Mouse (Mus musculus) megakaryocyte-erythroid progenitor cell, adult 5-6 weeks (primary cell): ENCODE data around the gene Fdps. TPM values are rescaled to one million over a fixed set of nuclear protein-coding genes. Genes with fewer than 3 reads are reported as not detected.
A peak's percentile ranks its signal among the peaks of the same experiment; 100 is the strongest.
"Not testable (repeated sequence)": the region's sequence is repeated elsewhere in the genome, so short reads cannot be mapped to it uniquely, and the experiment has no call there.

Experiments
- ATAC-seq: replicated peaks from 2 replicates; pipeline ENCODE4 v1.8.0; 2016; ENCODE audit warnings: mild to moderate bottlenecking, inconsistent platforms; ENCODE audit not compliant: severe bottlenecking, poor library complexity, low FRiP score, low TSS enrichment
- total RNA-seq, 2 experiments: library from RNA; stranded (forward) in 1 of 2; stranded (reverse) in 1 of 2; fragments of 200-1000, 215-1000 nt in 1 of 2; fragments of >200 nt in 1 of 2; fragmentation: Nextera tagmentation in 1 of 2; gene quantifications; 2 replicates each; pipeline ENCODE4 v1.2.3; 2014 to 2017

The Fdps gene
- total RNA-seq, 2 experiments from 2014 or later = 53.1 to 125 TPM

GRCm38 (mm10) chr3:89106881-89107280 lies 5.1 kb upstream of the Fdps start:
- no peak for ATAC-seq

- no peak for ATAC-seq
These were observed 1.5 kb upstream of the Fdps start for GRCm38 (mm10) chr3:89103291-89103595.

- no peak for ATAC-seq
These were observed 934 bp upstream of the Fdps start for GRCm38 (mm10) chr3:89102495-89103290.

- ATAC-seq = peak; percentile 35
These were observed 324 bp downstream of the Fdps start for GRCm38 (mm10) chr3:89101459-89101811.

- ATAC-seq = no peak
These were observed 948 bp downstream of the Fdps start, which contains the start of gene Gm43738 for GRCm38 (mm10) chr3:89100811-89101210. TSS of gene Gm43738 (minus strand) at chr3:89101099.

- no peak for ATAC-seq
These were observed 7.7 kb downstream of the Fdps start for GRCm38 (mm10) chr3:89094021-89094420.

- peak; percentile 68 for ATAC-seq
These were observed 8.6 kb downstream of the Fdps start, which contains the start of gene Rusc1 for GRCm38 (mm10) chr3:89093175-89093574. TSS of gene Rusc1 (minus strand) at chr3:89093311.

- ATAC-seq = no peak
These were observed 9.2 kb downstream of the Fdps start for GRCm38 (mm10) chr3:89092509-89093090.

- no peak for ATAC-seq
These were observed 9.8 kb downstream of the Fdps start for GRCm38 (mm10) chr3:89091811-89092508.

- no peak for ATAC-seq
These were observed 10.8 kb downstream of the Fdps start for GRCm38 (mm10) chr3:89090694-89091655.

- peak; percentile 85 for ATAC-seq
These were observed 11.7 kb downstream of the Fdps start for GRCm38 (mm10) chr3:89089882-89090591.

- ATAC-seq = no peak
These were observed 12.8 kb downstream of the Fdps start for GRCm38 (mm10) chr3:89088974-89089373.

- ATAC-seq = no peak
These were observed 14.2 kb downstream of the Fdps start for GRCm38 (mm10) chr3:89087338-89088110.

GRCm38 (mm10) chr3:89084654-89085190 lies 17.0 kb downstream of the Fdps start:
- ATAC-seq = no peak

- ATAC-seq = no peak
These were observed 17.6 kb downstream of the Fdps start for GRCm38 (mm10) chr3:89084133-89084532.

- not testable (repeated sequence) for ATAC-seq
These were observed 19.5 kb downstream of the Fdps start for GRCm38 (mm10) chr3:89082287-89082686.

- ATAC-seq = no peak
These were observed 24.4 kb downstream of the Fdps start for GRCm38 (mm10) chr3:89077383-89077782.

GRCm38 (mm10) chr3:89067265-89067664 lies 34.5 kb downstream of the Fdps start:
- ATAC-seq = no peak
